Mouse (Mus musculus) adrenal gland, adult 8-10 months (tissue): ENCODE results near the gene Lix1l. TPM values are rescaled to one million over a fixed set of nuclear protein-coding genes. Genes with fewer than 3 reads are reported as not detected.

Experiments used
- DNase-seq: peaks from one replicate; pipeline ENCODE4 v3.0.0; 2022
- total RNA-seq, 4 experiments: library from RNA; stranded (reverse); gene quantifications; 2 replicates each; pipeline ENCODE4 v1.2.4; 2022

Gene Lix1l
- total RNA-seq, 4 experiments from 2014 or later = 47.8 to 57.8 (median 54.5) TPM

- DNase-seq = no peak
Observed at GRCm38 (mm10) chr3:96566661-96567450, 34.1 kb upstream of the Lix1l start.

- no peak for DNase-seq
Observed at GRCm38 (mm10) chr3:96568605-96569004, 32.3 kb upstream of the Lix1l start.

GRCm38 (mm10) chr3:96569506-96569905, 31.4 kb upstream of the Lix1l start:
- no peak for DNase-seq

- DNase-seq = no peak
Observed at GRCm38 (mm10) chr3:96569966-96570605, 30.9 kb upstream of the Lix1l start.

GRCm38 (mm10) chr3:96570643-96571042, 30.3 kb upstream of the Lix1l start:
- no peak for DNase-seq

- DNase-seq = no peak
Observed at GRCm38 (mm10) chr3:96571336-96571735, 29.6 kb upstream of the Lix1l start.

- no peak for DNase-seq
Observed at GRCm38 (mm10) chr3:96571896-96572698, 28.9 kb upstream of the Lix1l start.

- peak; percentile 63 for DNase-seq
Observed at GRCm38 (mm10) chr3:96573611-96574511, 27.1 kb upstream of the Lix1l start.

GRCm38 (mm10) chr3:96575272-96575984, 25.5 kb upstream of the Lix1l start:
- DNase-seq = no peak

- peak; percentile 88 for DNase-seq
Observed at GRCm38 (mm10) chr3:96576005-96576658, 24.8 kb upstream of the Lix1l start.

GRCm38 (mm10) chr3:96576690-96577541, 24.0 kb upstream of the Lix1l start, which contains the start of gene Gm16253:
TSS of gene Gm16253 (plus strand) at chr3:96576984.
- peak; percentile 92 for DNase-seq

- no peak for DNase-seq
Observed at GRCm38 (mm10) chr3:96577566-96577965, 23.4 kb upstream of the Lix1l start.

GRCm38 (mm10) chr3:96578561-96579238, 22.2 kb upstream of the Lix1l start:
- DNase-seq = no peak

GRCm38 (mm10) chr3:96579239-96579750, 21.7 kb upstream of the Lix1l start:
- no peak for DNase-seq

GRCm38 (mm10) chr3:96579885-96580454, 21.0 kb upstream of the Lix1l start:
- DNase-seq = peak; percentile 88

- no peak for DNase-seq
Observed at GRCm38 (mm10) chr3:96581141-96581540, 19.8 kb upstream of the Lix1l start.

- no peak for DNase-seq
Observed at GRCm38 (mm10) chr3:96581771-96582515, 19.0 kb upstream of the Lix1l start.

GRCm38 (mm10) chr3:96583386-96583785, 17.6 kb upstream of the Lix1l start:
- DNase-seq = no peak
